Mouse (Mus musculus): ENCODE measurements around the gene Ankrd44. TPM values are rescaled to one million over a fixed set of nuclear protein-coding genes. Genes with fewer than 3 reads are reported as not detected.
A peak's percentile ranks its signal among the peaks of the same experiment; 100 is the strongest.

Ankrd44 gene
- total and polyA plus RNA-seq, 3 experiments: 12.7 to 23.0 (median 19.8) TPM

DNA sequence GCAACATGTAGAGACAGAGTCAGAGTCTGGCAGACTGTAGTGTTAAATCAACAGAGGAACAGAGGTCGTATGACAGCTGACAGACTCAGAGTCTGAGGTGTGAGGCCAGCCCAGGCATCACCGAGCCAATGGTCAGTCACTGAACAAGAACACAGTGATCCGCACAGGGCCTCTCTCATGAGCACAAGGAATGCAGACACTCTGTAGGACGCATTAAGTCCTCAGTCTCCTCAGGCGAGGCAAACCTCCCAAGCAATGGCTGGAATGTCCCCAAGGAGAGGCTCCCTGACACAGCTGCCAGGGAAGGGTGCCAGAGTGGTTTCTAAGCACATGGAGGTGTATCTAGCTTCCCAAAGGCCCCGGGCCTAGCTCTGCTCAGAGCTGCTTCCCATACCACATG lies 96.0 kb downstream of the Ankrd44 start:
- no peak for DNase-seq (ENCODE audit: extremely low read depth)
- Histone ChIP-seq H3K4me2 (ENCODE audit: insufficient read depth, low read depth, poor library complexity, severe bottlenecking) (no peak overlapping the region), H3K27me3 (replicated peaks) (no peaks in the 10 kb centered on the region), H3K9ac (ENCODE audit: insufficient read depth, low read depth) (no peak overlapping the region), H3K4me3 (replicated peaks in 1 of 3; ENCODE audit: low read depth in 2 of 3, low read length in 2 of 3, poor library complexity in 1 of 3) (no peak overlapping the region), H3K79me2 (replicated peaks; ENCODE audit: control insufficient read depth, extremely low read depth, insufficient read depth, poor library complexity, severe bottlenecking) (no peaks in the 10 kb centered on the region), H3K9me3 (replicated peaks; ENCODE audit: low read length) (no peaks in the 10 kb centered on the region), H3K4me1 (ENCODE audit: control insufficient read depth in 1 of 2, insufficient read depth in 2 of 2) (peaks cover 12 to 36% of the 10 kb centered on the region in 2 experiments), H3K36me3 (replicated peaks in 1 of 2; ENCODE audit: control insufficient read depth in 1 of 2, insufficient read depth in 1 of 2, low read length in 1 of 2) (peaks cover 0 to 17% of the 10 kb centered on the region in 2 experiments), H3K27ac (ENCODE audit: insufficient read depth, low read depth) (no peak overlapping the region)
- in situ Hi-C loops (cut with MboI; ENCODE audit: low pct_ligation_motif_present, low pct_unique_long_range_greater_than_20kb, low sequenced_read_pairs): loop anchor here (5.0 kb wide), 1 partner anchor 97 kb away; the partner anchor contains the start of gene Ankrd44
- dilution Hi-C loops (cut with MboI; ENCODE audit: extremely low pct_ligation_motif_present, extremely low pct_unique_long_range_greater_than_20kb, low sequenced_read_pairs): no loop called here
- TF ChIP-seq POLR2A (IDR thresholded peaks at IDR 0.05; ENCODE audit: low read depth, low read length) (no peak), NRF1 (IDR thresholded peaks at IDR 0.05; ENCODE audit: low read depth, low read length) (no peak), ELF1 (IDR thresholded peaks at IDR 0.05; ENCODE audit: low read depth, low read length) (no peak), MYC (IDR thresholded peaks at IDR 0.05; ENCODE audit: low read depth, low read length) (no peak), MAZ (IDR thresholded peaks at IDR 0.05; ENCODE audit: low read depth, low read length) (no peak), CHD2 (IDR thresholded peaks at IDR 0.05; ENCODE audit: low read length) (no peak), IRF4 (IDR thresholded peaks at IDR 0.05; ENCODE audit: low read depth, low read length) (no peak), ZMIZ1 (IDR thresholded peaks at IDR 0.05; ENCODE audit: low read depth, low read length) (no peak), ZKSCAN1 (IDR thresholded peaks at IDR 0.05; ENCODE audit: borderline replicate concordance, low read depth, low read length) (no peak), SIN3A (IDR thresholded peaks at IDR 0.05; ENCODE audit: low read length) (no peak)

DNA sequence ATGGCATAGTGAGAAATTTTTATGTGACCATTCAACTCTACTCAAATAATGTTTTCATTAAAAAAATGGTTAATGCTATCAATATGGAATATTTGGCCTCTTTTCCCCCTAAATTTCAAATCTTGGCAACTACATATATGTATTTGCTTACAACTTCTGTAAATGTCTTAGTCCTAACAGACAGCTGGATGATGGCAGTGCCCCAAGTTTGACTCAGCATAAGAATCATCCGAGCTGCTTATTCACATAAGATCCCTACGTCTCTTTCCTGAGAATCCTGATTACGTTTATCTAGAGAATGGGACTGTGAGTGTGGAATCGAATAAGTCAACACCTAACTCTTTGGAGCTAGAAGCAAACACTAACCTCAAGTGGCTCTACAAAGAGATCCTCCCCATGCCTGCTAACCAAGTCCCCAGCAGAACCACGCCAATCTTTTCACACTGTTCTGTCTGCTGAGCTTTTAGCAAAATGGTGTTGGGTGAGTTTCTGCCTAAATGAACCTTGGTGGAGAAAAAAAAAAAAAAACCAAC lies 96.4 kb downstream of the Ankrd44 start:
- Histone ChIP-seq H3K36me3 (replicated peaks in 1 of 2; ENCODE audit: control insufficient read depth in 1 of 2, insufficient read depth in 1 of 2, low read length in 1 of 2) (peaks cover 0 to 19% of the 10 kb centered on the region in 2 experiments), H3K27ac (ENCODE audit: insufficient read depth, low read depth) (no peak overlapping the region), H3K4me1 (ENCODE audit: control insufficient read depth in 1 of 2, insufficient read depth in 2 of 2) (peaks cover 12 to 35% of the 10 kb centered on the region in 2 experiments), H3K79me2 (replicated peaks; ENCODE audit: control insufficient read depth, extremely low read depth, insufficient read depth, poor library complexity, severe bottlenecking) (no peaks in the 10 kb centered on the region), H3K9ac (ENCODE audit: insufficient read depth, low read depth) (no peak overlapping the region), H3K4me3 (replicated peaks in 1 of 3; ENCODE audit: low read depth in 2 of 3, low read length in 2 of 3, poor library complexity in 1 of 3) (no peak overlapping the region), H3K9me3 (replicated peaks; ENCODE audit: low read length) (no peaks in the 10 kb centered on the region), H3K4me2 (ENCODE audit: insufficient read depth, low read depth, poor library complexity, severe bottlenecking) (no peak overlapping the region), H3K27me3 (replicated peaks) (no peaks in the 10 kb centered on the region)
- in situ Hi-C loops (cut with MboI; ENCODE audit: low pct_ligation_motif_present, low pct_unique_long_range_greater_than_20kb, low sequenced_read_pairs) (loop anchor here (5.0 to 10.0 kb wide), 2 partner anchors 98 to 165 kb away; partner anchors contain the start of gene Ankrd44), dilution Hi-C loops (cut with MboI; ENCODE audit: extremely low pct_ligation_motif_present, extremely low pct_unique_long_range_greater_than_20kb, low sequenced_read_pairs) (no loop called here)
- no peak for DNase-seq (ENCODE audit: extremely low read depth)
- no peak for TF ChIP-seq IRF4 (IDR thresholded peaks at IDR 0.05; ENCODE audit: low read depth, low read length)
- no peak for TF ChIP-seq USF1 (IDR thresholded peaks at IDR 0.05; ENCODE audit: low read depth, low read length)
- TF ChIP-seq MAX (IDR thresholded peaks at IDR 0.05; ENCODE audit: low read length): no peak

DNA sequence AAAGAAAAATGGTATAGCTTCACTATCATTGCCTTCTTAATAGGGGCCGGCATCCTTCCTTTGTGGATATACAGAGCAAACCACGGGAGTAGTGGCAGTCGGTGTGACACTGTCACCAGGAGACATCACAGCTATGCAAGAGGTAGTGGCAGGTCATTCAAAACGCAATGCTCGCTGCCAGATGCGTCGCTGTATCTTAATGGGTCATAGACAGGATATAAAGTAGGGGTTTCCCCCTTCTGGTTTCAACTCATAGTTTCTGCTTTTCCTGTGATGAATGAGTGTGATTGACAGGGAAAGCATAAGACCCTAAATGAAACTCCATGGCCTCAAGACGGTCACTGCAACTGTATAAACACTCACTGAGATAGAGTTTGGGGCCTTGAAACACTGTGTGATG lies 98.4 kb downstream of the Ankrd44 start:
- Histone ChIP-seq H3K27me3 (replicated peaks) (no peaks in the 10 kb centered on the region), H3K9ac (ENCODE audit: insufficient read depth, low read depth) (no peak overlapping the region), H3K36me3 (replicated peaks in 1 of 2; ENCODE audit: control insufficient read depth in 1 of 2, insufficient read depth in 1 of 2, low read length in 1 of 2) (peaks cover 0 to 32% of the 10 kb centered on the region in 2 experiments), H3K27ac (ENCODE audit: insufficient read depth, low read depth) (no peak overlapping the region), H3K4me3 (replicated peaks in 1 of 3; ENCODE audit: low read depth in 2 of 3, low read length in 2 of 3, poor library complexity in 1 of 3) (no peak overlapping the region), H3K79me2 (replicated peaks; ENCODE audit: control insufficient read depth, extremely low read depth, insufficient read depth, poor library complexity, severe bottlenecking) (no peaks in the 10 kb centered on the region), H3K4me1 (ENCODE audit: control insufficient read depth in 1 of 2, insufficient read depth in 2 of 2) (peaks cover 12 to 36% of the 10 kb centered on the region in 2 experiments), H3K4me2 (ENCODE audit: insufficient read depth, low read depth, poor library complexity, severe bottlenecking) (no peak overlapping the region), H3K9me3 (replicated peaks; ENCODE audit: low read length) (no peaks in the 10 kb centered on the region)
- peak; percentile 85 for DNase-seq (ENCODE audit: extremely low read depth)
- in situ Hi-C loops (cut with MboI; ENCODE audit: low pct_ligation_motif_present, low pct_unique_long_range_greater_than_20kb, low sequenced_read_pairs): loop anchor here (10.0 kb wide), 1 partner anchor 163 kb away; no protein-coding TSS in a partner anchor
- dilution Hi-C loops (cut with MboI; ENCODE audit: extremely low pct_ligation_motif_present, extremely low pct_unique_long_range_greater_than_20kb, low sequenced_read_pairs): no loop called here
- TF ChIP-seq E2F4 (IDR thresholded peaks at IDR 0.05; ENCODE audit: insufficient replicate concordance, low read depth, low read length) (no peak), EP300 (IDR thresholded peaks at IDR 0.05; ENCODE audit: low read length) (peak; percentile 57; the same call in 1 of the 2 replicates), GABPA (IDR thresholded peaks at IDR 0.05; ENCODE audit: insufficient replicate concordance, low read depth, low read length) (no peak), MYC (IDR thresholded peaks at IDR 0.05; ENCODE audit: low read depth, low read length) (no peak), SMC3 (IDR thresholded peaks at IDR 0.05; ENCODE audit: low read depth, low read length) (no peak), ETS1 (conservative IDR thresholded peaks at IDR 0.05; ENCODE audit: low read depth, low read length) (peak; percentile 44), ELF1 (IDR thresholded peaks at IDR 0.05; ENCODE audit: low read depth, low read length) (no peak), MXI1 (IDR thresholded peaks at IDR 0.05; ENCODE audit: low read depth, low read length) (no peak), HCFC1 (IDR thresholded peaks at IDR 0.05; ENCODE audit: low read depth, low read length) (no peak), IRF4 (IDR thresholded peaks at IDR 0.05; ENCODE audit: low read depth, low read length) (peak; percentile 64), BHLHE40 (IDR thresholded peaks at IDR 0.05; ENCODE audit: low read depth, low read length) (no peak), MAX (IDR thresholded peaks at IDR 0.05; ENCODE audit: low read length) (no peak), USF1 (IDR thresholded peaks at IDR 0.05; ENCODE audit: low read depth, low read length) (no peak), PAX5 (IDR thresholded peaks at IDR 0.05; ENCODE audit: low read length) (no peak), MAZ (IDR thresholded peaks at IDR 0.05; ENCODE audit: low read depth, low read length) (no peak), NELFE (IDR thresholded peaks at IDR 0.05; ENCODE audit: low read depth, low read length) (no peak), CHD2 (IDR thresholded peaks at IDR 0.05; ENCODE audit: low read length) (no peak), TBP (conservative IDR thresholded peaks at IDR 0.05; ENCODE audit: low read depth, low read length) (no peak), MEF2A (IDR thresholded peaks at IDR 0.05; ENCODE audit: borderline replicate concordance, low read depth, low read length) (no peak)

All from CH12.LX (cell line).